Mouse (Mus musculus) forebrain, embryonic 16.5 days (tissue): ENCODE results near the gene Ccsap. TPM values are rescaled to one million over a fixed set of nuclear protein-coding genes. Genes with fewer than 3 reads are reported as not detected.

Source experiments
- ATAC-seq: fragments of 200-750 bp; cut with Nextera tagmentation; 2 replicates; pipeline ENCODE4 v1.8.0; 2017; ENCODE audit warnings: mild to moderate bottlenecking, moderate library complexity
- H3K27ac ChIP-seq: fragments of 300-500 bp; sonication (generic); 2 replicates; pipeline ENCODE4 v1.5.1; 2014; ENCODE audit warnings: low read length, control low read depth
- H3K27me3 ChIP-seq: fragments of 300-500 bp; sonication (generic); replicated peaks from 2 replicates; pipeline ENCODE4 v1.6.1; 2014; ENCODE audit warnings: low read length; ENCODE audit not compliant: control insufficient read depth, insufficient read depth
- H3K36me3 ChIP-seq: fragments of 300-500 bp; sonication (generic); 2 replicates; pipeline ENCODE4 v1.6.1; 2014; ENCODE audit not compliant: control insufficient read depth, insufficient read depth
- H3K4me1 ChIP-seq: fragments of 300-500 bp; sonication (generic); replicated peaks from 2 replicates; pipeline ENCODE4 v1.6.1; 2014; ENCODE audit warnings: low read length; ENCODE audit not compliant: control insufficient read depth, insufficient read depth
- H3K4me2 ChIP-seq: fragments of 300-500 bp; sonication (generic); 2 replicates; pipeline ENCODE4 v1.6.1; 2014; ENCODE audit warnings: mild to moderate bottlenecking, low read length, control low read depth
- H3K4me3 ChIP-seq: fragments of 300-500 bp; sonication (generic); replicated peaks from 2 replicates; pipeline ENCODE4 v1.5.1; 2014; ENCODE audit warnings: mild to moderate bottlenecking, low read length, control low read depth
- H3K9ac ChIP-seq: fragments of 300-500 bp; sonication (generic); replicated peaks from 2 replicates; pipeline ENCODE4 v1.6.1; 2014; ENCODE audit warnings: low read depth, low read length, control low read depth
- H3K9me3 ChIP-seq: fragments of 300-500 bp; sonication (generic); 2 replicates; pipeline ENCODE4 v1.6.1; 2016; ENCODE audit warnings: low read length; ENCODE audit not compliant: control insufficient read depth
- WGBS: fragments of 180-500 bp; shearing (Covaris S2); extraction: QIAGEN DNeasy Blood & Tissue Kit; methylation state at CpG from one replicate; pipeline ENCODE4 v1.1.7; 2014; 5-methylcytosine and 5-hydroxymethylcytosine counted together
- polyA plus RNA-seq: library from polyadenylated mRNA; unstranded; fragments of >200 nt; fragmentation: Nextera tagmentation; extraction: Ambion mirVana; gene quantifications from 2 replicates; pipeline ENCODE4 v1.2.1, GENCODE M21; 2015

Gene Ccsap
- polyA plus RNA-seq, 1 experiment from 2014 or later, result 6.6 TPM

DNA sequence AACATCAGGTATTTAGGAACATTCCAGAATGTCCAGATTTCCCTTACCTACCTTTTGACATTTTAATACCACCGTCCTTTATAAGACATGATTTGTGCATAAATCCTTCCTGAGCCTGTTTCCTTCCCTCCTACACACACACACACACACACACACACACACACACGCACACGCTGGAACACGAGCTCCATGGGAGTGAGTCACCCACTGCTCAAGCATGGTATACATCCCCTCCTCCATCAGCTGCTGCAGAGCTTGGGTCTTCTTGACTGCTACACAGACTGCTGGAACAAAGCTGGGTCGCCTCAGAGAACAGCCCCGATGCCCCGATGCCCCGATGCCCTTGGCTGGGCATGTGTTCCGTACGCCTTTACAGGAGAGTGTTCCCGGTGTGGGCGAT lies 13.5 kb downstream of the Ccsap start:
- Histone ChIP-seq H3K4me2 (no peak overlapping the region), H3K9me3 (no peaks in the 10 kb centered on the region), H3K36me3 (no peaks in the 10 kb centered on the region), H3K27ac (no peak overlapping the region), H3K4me1 (no peaks in the 10 kb centered on the region), H3K27me3 (no peaks in the 10 kb centered on the region), H3K4me3 (no peak overlapping the region), H3K9ac (no peak overlapping the region)
- no peak for ATAC-seq
- 91% methylated on average over 12 of the region's 12 CpGs for WGBS

DNA sequence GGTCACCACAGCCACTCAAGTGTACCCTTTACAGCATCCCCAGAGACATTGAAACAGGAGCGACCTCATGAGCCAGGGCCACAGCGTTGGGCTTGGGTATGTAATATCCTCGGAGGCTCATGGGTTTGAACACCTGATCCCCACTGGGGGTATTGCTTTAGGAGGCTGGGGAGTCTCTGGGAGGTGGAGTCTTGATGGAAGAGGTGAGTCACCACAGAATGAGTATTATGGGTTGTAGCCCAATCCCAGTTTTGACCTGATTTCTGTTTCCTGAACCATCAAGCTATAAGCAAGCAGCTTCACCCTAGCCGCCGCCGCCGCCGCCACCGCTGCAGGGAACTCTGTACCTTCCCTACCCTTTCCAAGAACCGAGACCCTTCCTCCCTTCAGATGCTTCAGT lies 14.0 kb downstream of the Ccsap start:
- 92% methylated on average over 10 of the region's 10 CpGs for WGBS

DNA sequence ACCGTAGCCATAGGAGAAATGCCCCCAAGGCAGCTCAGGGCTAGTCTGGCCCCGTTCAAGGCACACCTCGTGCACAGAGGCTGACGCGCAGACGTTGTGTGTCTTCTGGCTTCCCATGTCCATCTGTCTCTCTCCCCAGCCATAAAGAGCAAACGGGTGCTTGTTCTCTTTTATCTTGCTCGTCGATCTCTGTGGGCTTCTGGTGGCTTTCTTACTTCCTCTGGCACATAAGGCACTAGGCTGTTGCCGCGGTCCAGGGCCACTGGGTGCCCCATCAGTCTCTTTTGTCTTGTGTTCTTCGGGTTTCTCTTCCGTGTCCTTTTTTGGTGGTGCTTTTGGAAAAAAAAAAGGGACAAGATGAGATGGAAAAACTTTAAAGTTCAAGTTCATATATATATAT lies 14.9 kb downstream of the Ccsap start:
- Histone ChIP-seq H3K4me1 (no peaks in the 10 kb centered on the region), H3K27me3 (no peaks in the 10 kb centered on the region), H3K27ac (peak overlapping the region; percentile 1; the same call in 1 of the 2 replicates), H3K4me2 (no peak overlapping the region), H3K9ac (no peak overlapping the region), H3K4me3 (no peak overlapping the region), H3K9me3 (no peaks in the 10 kb centered on the region), H3K36me3 (no peaks in the 10 kb centered on the region)
- ATAC-seq, result no peak
- 92% methylated on average over 13 of the region's 13 CpGs for WGBS

More for the DNA sequence above, 14.0 kb downstream of the Ccsap start:
- no peaks in the 10 kb centered on the region for H3K27me3 ChIP-seq
- H3K9ac ChIP-seq, result no peak overlapping the region
- no peaks in the 10 kb centered on the region for H3K36me3 ChIP-seq
- ATAC-seq, result no peak
- H3K27ac ChIP-seq, result no peak overlapping the region
- H3K4me3 ChIP-seq, result no peak overlapping the region
- no peaks in the 10 kb centered on the region for H3K4me1 ChIP-seq
- H3K4me2 ChIP-seq, result no peak overlapping the region
- no peaks in the 10 kb centered on the region for H3K9me3 ChIP-seq

DNA sequence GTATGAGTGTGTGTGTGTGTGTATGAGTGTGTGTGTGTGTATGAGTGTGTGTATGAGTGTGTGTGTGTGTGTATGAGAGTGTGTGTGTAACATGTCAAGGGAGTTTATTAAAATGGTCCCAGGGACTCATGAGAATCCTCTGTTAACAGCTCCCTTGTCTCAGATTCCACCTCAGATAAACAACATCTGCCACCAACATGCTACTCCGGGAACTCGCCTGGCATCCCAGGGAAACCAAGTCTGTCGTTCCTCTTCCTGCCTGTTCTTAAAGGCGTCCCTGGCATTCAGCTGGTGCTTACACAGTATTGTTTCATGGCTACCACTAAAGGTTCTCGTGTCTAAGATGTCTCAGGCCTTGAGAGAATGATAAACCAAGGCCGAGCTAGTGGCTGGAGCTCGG lies 15.7 kb downstream of the Ccsap start:
- peak overlapping the region; percentile 1 for H3K27ac ChIP-seq
- H3K27me3 ChIP-seq, result no peaks in the 10 kb centered on the region
- 70% methylated on average over 7 of the region's 7 CpGs for WGBS
- H3K36me3 ChIP-seq, result no peaks in the 10 kb centered on the region
- no peak overlapping the region for H3K4me2 ChIP-seq
- no peak overlapping the region for H3K9ac ChIP-seq
- no peaks in the 10 kb centered on the region for H3K4me1 ChIP-seq
- H3K4me3 ChIP-seq, result no peak overlapping the region
- ATAC-seq, result no peak
- H3K9me3 ChIP-seq, result no peaks in the 10 kb centered on the region

DNA sequence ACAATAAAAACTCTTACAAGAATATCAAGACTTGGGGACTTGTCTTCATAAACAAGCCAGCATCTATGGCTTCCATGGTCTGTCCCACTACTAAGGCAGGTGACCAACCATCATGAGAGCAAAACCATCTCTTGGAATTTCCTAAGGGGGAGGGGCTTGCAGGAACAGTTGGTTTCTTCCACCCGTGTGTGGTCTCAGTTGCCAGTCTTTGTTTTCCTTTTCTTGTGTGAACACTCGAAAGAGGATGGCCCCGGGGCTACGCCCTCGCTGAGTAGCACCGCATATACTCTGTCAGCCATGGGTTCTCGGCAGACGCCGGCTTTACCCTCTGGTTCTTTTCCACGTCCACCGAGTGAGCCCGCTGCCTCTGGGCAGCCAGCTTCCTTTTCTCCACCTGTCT lies 17.9 kb downstream of the Ccsap start:
- no peak overlapping the region for H3K4me3 ChIP-seq
- 85% methylated on average over 12 of the region's 12 CpGs for WGBS
- H3K27me3 ChIP-seq, result no peaks in the 10 kb centered on the region
- H3K9ac ChIP-seq, result no peak overlapping the region
- no peak overlapping the region for H3K27ac ChIP-seq
- H3K4me1 ChIP-seq, result no peaks in the 10 kb centered on the region
- no peak for ATAC-seq
- H3K9me3 ChIP-seq, result no peaks in the 10 kb centered on the region
- peaks cover 5% of the 10 kb centered on the region for H3K36me3 ChIP-seq
- no peak overlapping the region for H3K4me2 ChIP-seq

DNA sequence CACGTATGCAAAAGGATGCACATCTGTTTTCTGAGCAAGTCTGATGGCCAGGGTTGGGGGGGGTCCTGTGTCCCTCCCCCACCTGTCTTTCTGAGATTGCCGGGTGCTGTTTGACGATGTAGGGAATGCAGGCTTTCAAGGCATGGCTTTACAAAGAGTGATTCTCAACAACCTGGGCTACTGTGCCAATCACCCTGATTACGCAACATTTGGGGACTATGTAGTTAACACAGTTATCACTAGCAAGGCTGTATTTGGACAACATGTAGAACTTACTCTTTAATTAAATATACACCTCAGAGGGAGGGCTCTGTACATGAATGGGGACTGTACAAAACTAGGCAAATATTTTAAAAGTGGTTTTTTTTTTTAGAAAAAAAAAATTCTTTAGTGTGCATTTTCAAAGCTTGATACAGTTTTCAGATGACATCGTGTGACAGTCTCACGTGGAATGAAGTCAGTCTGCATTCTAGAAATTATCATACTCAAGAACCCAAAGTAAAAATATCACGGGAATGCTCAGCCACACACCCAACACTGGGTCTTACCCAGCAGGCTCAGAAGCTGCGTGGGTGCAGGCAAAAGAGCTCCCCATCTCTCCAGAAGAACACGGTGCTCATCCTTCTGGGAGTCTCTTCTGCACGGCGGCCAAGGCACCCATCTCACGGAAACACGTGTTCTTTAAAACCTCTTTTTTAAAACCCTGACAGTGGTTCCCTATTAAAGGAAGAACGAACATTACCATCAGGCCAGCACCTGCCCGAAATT lies 19.2 kb downstream of the Ccsap start:
- Histone ChIP-seq H3K4me2 (no peak overlapping the region), H3K9ac (no peak overlapping the region), H3K4me3 (no peak overlapping the region), H3K4me1 (no peaks in the 10 kb centered on the region), H3K36me3 (peaks cover 5% of the 10 kb centered on the region), H3K27ac (no peak overlapping the region), H3K9me3 (no peaks in the 10 kb centered on the region), H3K27me3 (no peaks in the 10 kb centered on the region)
- no peak for ATAC-seq
- WGBS, result 89% methylated on average over 15 of the region's 15 CpGs

DNA sequence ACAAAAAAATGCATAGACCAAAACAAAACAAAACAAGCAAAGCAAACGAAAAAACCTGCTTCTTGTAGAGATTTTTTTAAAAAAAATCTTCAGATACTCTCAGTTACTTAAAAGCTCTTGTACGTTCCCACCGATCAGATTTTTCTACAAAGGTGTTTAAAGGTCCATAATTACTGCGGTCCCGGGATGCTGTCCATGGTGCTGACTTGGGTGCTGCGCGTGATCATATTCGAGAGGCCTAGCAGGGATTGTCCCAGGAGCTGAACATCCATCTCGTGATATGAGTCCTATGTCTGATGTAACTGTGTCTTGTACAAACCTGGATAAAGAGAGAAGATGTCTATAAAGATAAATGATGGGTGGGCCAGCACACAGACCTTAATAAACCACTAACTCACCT lies 21.5 kb downstream of the Ccsap start:
- H3K9me3 ChIP-seq, result no peaks in the 10 kb centered on the region

DNA sequence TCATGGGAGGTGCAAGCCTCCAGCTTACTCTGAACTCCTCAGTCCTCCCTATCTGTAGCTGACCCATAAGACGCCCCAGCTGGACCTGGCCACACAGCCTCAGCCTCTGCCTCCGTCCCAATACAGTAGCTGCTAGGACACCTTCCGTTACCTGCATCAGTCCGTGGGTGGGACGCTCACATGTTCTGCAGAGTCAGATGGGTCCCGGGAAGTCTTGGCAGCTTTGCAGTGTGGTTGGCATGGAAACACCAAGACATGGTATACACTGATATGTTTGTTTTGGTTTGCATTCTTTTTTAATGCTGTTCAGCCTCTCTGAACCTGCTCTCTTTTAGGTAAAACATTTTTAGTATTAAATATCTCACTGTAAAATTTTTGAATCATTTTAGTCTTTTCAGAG lies 23.7 kb downstream of the Ccsap start:
- no peak for ATAC-seq

More for the DNA sequence above, 21.5 kb downstream of the Ccsap start:
- no peak overlapping the region for H3K4me3 ChIP-seq
- peaks cover 13% of the 10 kb centered on the region for H3K36me3 ChIP-seq
- H3K9ac ChIP-seq, result no peak overlapping the region
- no peak for ATAC-seq
- H3K4me1 ChIP-seq, result no peaks in the 10 kb centered on the region
- H3K4me2 ChIP-seq, result no peak overlapping the region
- WGBS, result 78% methylated on average over 9 of the region's 9 CpGs
- no peaks in the 10 kb centered on the region for H3K27me3 ChIP-seq
- no peak overlapping the region for H3K27ac ChIP-seq

DNA sequence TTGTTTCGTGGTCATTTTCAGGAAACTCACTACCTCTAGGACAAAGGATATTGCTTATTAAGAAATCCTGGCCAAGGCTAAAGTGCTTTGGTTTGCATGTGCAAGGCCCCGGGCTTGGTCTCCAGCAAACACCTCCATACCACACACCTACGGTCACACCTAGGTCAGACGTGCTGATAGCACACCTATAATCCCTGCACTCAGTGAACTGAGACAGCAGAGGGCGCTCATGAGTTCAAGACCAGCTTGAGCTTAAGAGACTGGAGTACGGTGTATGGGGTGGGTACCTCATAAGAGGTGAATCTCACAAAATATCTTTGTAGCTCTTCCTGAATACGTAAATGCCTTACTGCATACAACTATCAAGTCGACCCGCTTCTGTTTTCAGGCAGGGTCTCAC lies 24.6 kb downstream of the Ccsap start:
- H3K27ac ChIP-seq, result no peak overlapping the region
- no peaks in the 10 kb centered on the region for H3K9me3 ChIP-seq
- H3K36me3 ChIP-seq, result peaks cover 33% of the 10 kb centered on the region
- no peak overlapping the region for H3K9ac ChIP-seq
- WGBS, result 60% methylated on average over 9 of the region's 9 CpGs
- H3K4me1 ChIP-seq, result no peaks in the 10 kb centered on the region
- no peak overlapping the region for H3K4me3 ChIP-seq
- ATAC-seq, result no peak
- no peaks in the 10 kb centered on the region for H3K27me3 ChIP-seq
- no peak overlapping the region for H3K4me2 ChIP-seq

More for the DNA sequence above, 23.7 kb downstream of the Ccsap start:
- no peaks in the 10 kb centered on the region for H3K27me3 ChIP-seq
- H3K9me3 ChIP-seq, result no peaks in the 10 kb centered on the region
- H3K4me3 ChIP-seq, result no peak overlapping the region
- WGBS, result 76% methylated on average over 6 of the region's 6 CpGs
- no peak overlapping the region for H3K27ac ChIP-seq
- H3K9ac ChIP-seq, result no peak overlapping the region
- no peaks in the 10 kb centered on the region for H3K4me1 ChIP-seq
- no peak overlapping the region for H3K4me2 ChIP-seq
- peaks cover 30% of the 10 kb centered on the region for H3K36me3 ChIP-seq

DNA sequence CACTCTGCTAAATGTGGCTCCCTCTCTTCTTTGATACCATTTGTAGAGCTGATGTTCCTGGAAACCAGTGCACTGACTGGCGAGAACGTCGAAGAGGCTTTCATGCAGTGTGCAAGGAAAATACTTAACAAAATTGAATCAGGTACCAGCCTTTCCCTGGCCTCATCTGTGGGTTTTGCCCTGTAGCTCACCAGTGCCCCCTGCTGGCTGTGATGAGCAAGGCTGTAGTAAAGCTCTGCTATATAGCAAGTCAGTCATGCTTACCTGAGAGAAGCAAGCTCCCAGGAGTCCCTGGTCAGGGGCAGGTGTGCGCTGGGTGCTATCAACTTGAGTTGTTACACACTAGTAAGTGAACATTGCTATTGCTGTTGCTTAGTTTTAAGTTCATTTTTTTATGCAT lies 27.3 kb downstream of the Ccsap start:
- WGBS, result 96% methylated on average over 4 of the region's 4 CpGs

More for the DNA sequence above, 27.3 kb downstream of the Ccsap start:
- H3K9ac ChIP-seq, result no peak overlapping the region
- H3K27ac ChIP-seq, result no peak overlapping the region
- no peaks in the 10 kb centered on the region for H3K27me3 ChIP-seq
- peaks cover 36% of the 10 kb centered on the region for H3K36me3 ChIP-seq
- ATAC-seq, result no peak
- H3K9me3 ChIP-seq, result no peaks in the 10 kb centered on the region
- no peak overlapping the region for H3K4me2 ChIP-seq
- H3K4me1 ChIP-seq, result no peaks in the 10 kb centered on the region
- no peak overlapping the region for H3K4me3 ChIP-seq
